Mouse (Mus musculus): ENCODE measurements at regions not wholly inside any gene's neighbourhood (a gene's known extent, or its start where the extent isn't known, plus 50 kb on each side); places are given as distances from the start of the nearest gene placed in this dataset.

DNA sequence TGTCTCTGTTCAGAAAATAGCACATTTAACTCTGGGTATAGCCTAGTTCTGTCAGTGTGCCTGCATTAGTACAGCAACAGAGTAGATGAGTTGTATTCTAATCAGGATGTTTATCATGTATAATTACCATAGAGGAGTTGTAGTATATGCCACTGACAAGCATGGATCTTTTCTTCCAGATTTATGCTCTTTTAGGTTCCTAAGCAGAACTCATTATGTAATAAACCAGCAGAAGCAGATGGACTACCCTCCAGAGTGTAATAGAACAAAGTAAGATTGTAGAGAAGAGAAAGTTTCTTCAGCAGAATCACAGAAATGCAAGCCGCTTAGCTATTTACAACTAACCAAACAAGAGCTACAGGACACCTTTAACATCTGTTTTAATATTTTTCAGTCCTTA, 517.2 kb upstream of the Epha5 start:
- no peak for DNase-seq

DNA sequence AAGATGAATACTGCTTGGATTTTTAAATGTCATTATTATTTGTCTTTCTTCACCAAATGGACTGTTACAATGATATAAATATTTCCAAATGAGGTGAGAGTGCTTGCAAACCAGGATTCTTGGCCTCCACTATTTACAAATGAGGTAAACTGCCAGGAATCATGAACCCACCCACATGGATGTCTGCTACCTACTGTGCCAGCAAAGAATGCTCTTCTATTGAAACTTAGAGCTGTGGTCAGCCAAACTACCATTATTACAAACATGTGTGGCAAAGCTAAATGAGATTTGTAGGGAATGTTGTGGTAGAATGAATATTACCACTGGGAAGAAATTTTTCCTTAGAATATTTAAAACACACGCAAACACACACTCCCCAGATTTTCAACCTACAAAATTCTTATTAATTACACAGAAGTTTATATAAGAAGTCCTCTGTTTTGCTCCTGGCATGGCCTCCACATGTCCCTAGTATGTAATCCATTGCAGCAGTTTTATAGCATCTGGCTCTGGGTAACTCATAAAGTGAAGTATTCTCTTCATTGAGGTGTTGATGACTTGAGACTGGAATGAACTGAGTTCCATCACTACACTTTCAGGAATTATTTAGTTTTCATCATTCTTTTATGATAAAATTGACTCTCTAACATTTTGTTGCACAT, 500.6 kb upstream of the Epha5 start:
- DNase-seq: no peak

DNA sequence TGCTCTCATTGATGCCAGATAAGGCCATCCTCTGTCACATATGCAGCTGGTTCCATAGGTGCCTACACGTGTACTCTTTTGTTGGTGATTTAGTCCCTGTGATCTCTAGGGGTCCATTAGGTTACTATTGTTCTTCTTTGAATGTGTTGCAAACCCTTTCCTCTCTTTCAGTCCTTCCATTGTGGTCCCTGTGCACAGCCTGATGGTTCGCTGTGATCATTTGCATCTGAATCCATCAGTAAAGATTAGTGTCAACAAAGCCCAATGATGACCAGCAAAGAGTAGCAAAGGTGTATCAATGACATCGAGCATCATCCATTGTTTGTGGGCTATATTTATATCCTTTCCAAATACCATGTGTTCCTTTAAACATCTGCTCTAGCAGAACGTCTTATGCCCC, 484.5 kb upstream of the Epha5 start:
- DNase-seq: no peak

DNA sequence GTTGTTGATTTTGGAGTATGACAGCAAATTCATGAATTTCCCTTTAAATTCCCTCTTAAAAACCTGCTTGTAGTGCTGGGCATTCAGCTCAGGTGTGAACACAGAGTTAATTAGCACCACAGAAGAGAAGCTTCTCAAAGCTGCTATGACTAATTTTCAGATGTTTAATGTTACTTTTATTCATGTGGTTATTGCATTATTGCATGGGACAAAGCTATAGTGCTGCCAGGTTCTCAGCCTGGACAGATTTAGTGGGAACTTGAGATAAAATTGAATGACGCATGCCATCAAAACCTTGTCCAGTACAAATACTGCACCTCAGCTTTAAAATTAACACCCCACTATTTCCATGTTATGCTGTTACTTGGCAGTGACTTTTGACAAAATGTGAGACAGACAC, 480.4 kb upstream of the Epha5 start:
- no peak for DNase-seq

DNA sequence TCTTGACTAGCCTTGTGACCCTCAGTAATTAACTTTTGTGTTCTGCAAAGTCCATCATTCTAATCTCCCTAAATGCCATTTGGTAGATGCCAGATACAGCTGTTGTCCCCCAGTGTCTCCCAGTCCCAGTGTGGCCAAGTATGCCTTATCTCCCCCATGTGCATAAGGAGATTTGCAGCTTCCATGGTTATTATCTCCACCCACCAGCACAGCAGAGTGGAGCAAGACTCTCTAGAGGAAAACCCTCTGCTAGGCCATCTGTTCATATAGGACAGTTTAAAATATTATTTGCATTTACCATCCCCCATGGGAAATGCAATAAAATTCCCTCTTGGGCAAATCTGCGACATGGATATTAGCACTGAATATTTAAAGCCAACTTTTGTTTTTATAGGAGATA, 436.4 kb upstream of the Epha5 start:
- DNase-seq: no peak

DNA sequence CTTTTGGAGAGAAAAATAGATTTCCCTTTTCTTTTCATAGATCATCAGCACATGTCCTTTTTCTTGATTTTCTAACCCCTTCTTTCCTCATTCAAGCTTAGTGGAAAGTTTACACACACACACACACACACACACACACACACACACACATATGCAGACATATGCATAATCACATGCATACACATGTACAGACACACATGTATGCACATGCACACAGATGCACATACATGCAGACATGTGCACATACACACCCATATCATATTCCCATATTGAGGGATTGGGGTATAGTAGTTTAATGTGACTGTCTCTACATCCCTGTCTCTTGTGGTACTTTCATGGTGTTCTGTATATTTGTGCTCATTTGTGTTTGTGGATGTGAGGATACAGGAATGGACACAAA, 432.0 kb upstream of the Epha5 start:
- DNase-seq: no peak

DNA sequence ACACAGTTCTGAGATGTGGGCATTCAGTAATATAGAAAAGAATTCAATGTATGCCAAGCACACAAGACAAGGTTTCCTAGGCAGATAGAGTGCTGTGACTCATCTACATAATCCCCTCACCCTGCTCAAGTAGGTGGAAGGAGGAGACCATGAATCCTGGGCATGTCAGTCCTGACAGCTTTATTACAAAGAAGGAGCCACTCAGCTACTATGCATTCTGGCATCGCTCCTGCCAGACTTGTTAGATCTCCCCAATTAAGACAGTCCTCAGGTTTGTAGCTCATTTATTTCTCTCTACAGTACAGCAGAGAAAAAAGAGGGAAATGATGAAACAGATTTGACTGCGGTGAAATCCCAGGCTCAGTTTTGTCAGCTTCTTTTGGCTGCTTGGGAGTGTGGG, 431.6 kb upstream of the Epha5 start:
- no peak for DNase-seq

DNA sequence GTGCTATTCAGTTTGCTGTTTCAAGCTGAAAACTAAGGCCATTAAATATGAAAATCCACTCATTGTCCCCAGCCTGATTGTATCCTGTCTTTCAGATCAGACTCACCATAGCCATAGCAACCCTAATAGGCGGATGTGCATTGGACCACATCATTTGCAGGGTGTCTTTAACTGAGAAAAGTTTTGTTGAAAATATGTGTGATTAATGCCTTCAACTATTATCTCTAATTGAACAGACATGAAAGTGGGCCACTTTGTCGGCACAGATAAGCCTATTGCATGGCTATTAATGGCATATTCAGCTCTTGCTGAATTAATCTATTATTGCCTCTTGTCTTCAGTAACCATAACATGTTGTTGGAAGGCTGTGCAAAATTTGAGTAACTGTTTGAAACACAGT, 394.3 kb upstream of the Epha5 start:
- DNase-seq: no peak

DNA sequence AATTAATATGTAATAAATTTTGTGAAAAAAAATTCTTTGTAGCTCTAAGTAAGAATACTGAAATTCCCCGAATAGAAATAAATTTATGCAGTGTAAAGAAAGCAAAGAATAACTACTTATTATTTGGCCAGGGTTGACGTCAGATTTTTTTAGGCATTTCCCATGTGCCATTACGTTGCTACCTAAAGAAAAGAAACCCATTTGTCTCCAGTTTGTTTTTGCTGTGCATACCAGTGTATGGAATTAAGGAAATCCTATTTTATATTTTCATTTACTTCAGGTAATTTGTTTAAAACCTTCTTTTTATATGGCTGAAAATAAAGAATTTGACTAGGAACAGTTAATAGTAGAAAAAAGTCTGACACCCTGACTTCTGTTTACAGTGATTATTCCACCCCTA, 393.7 kb upstream of the Epha5 start:
- DNase-seq: no peak

DNA sequence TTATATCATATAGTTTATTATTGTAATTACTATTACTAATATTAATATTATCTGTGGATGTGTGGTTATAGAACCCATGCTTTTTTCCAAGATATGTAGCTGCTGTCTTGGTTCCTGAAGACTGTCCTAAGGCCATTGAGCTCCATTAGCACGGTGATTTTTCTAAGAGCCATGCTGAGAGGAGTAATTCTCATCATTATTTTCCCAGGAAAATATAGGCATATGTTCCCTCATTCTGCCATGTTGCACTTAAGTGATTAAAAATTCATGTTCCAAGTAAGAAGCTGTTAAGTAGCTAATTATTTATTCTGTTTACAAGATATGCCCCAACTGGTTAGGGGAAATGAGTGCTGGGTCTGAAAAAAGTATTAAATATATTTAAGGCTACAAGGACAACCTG, 345.4 kb upstream of the Epha5 start:
- DNase-seq: no peak

DNA sequence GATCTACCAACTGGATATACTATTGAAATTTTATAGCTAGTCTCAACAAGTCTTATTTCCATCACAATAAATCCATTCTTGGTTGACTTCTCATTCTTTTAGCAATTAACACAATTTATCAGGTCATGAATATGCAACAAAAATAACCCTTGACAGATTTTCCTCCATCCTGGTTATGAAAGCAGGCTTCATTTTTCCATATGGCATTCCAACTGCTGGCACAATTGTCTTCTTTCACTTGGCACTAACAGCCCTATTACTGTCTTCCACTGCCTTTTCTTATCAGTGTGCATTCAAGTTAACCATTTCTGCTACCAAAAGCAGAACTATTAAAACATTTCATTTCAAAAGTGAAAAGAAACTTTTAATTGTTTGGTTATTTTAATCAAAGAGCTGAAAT, 334.9 kb upstream of the Epha5 start:
- no peak for DNase-seq

DNA sequence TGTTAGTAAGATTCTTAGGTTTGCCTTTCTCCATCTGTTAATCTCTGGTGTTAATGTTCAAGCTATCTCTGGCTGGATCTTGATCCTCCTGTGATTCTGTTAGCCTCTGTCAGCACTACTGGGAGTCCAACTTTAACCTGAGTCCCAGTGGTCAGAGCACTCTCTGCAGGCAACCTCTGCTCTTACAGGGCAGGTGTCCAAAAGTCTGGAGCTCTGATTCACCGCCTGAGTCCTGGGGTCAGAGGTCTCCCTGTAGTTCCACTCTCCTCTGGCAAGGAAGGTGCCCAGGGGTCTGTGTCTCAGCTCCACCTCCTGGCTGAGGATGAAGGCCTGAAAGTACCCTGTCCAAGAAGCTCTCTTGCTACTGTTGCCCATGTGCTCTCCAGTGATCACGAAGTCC, 288.3 kb upstream of the Epha5 start:
- DNase-seq: peak; percentile 6

DNA sequence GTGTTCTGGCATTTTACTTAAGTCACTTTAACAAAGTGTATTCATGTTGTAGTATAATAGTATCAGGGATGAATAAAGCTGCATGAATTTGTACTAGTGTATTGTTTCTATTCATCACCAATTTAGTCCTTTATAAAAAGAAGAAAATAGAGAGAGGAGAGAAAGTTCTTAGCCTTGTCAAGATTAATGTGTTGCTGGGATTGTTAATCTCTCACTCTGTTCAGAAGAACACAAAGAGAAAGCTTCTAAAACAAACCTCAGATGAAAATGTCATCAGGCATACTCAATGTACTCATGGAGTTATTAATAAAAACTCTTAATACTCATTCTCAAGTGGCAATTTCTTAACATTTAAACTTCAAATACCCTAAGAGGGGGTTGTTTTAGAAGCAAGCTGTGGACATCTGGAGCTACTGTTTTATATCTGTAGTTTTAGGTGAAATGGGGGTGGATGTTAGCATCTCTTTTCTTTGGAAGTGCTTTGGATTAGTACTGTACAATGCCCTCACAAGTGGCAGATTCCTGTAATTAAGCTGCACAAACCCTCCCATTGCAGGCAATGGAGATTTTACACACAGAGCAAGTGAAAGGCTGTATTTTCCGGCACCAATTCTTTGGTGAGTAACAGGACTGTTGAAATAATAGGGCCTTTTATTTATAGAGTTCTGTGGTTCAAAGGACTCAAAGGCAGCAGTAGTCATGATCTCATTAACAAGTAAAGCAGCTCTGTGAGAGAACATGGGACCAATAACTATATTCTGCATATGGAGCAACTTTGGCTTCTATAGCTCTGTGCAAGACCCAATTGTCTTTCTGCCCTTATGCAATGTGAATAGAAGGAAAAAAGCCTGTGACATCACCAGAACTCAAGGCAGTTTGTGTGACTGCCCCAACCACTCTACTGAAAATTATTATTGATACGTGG, 273.4 kb upstream of the Epha5 start:
- DNase-seq: no peak

DNA sequence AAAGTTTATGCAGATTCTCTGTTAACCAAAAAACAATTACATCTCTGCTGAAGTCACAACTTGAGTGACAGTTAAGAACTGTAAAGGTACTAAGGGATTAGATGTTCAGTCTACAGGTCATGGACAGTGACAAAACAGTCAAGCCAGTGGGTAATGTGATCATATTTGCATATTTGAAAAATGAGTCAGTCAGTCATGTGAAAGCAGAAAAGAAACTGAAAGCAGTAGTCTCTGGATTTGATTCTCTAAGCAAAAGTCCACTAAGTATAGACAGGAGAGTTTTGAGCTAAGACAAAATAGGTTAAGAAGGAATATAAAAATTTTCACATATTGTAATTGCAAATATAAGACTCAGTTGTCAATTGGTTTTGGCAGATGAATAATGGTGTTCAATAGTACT, 270.4 kb upstream of the Epha5 start:
- DNase-seq: no peak

DNA sequence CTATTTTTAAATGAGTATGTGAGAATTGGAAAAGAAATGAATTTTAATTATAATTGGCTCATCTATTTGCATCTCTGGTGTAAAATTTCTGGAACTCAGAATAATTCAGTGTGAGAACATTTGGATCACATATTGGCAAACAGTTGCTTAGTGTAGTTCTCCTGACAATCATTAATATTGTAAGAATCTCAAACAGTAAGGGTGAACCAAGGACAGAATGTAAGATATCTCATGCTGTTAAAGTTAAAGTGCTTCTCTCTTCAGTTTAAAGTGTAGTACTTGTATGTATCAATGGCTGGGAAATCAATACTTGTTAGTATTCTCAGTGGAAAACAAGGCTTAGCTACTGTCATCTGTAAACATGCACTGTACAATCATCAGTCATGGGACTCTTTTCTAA, 238.0 kb upstream of the Epha5 start:
- DNase-seq: no peak

DNA sequence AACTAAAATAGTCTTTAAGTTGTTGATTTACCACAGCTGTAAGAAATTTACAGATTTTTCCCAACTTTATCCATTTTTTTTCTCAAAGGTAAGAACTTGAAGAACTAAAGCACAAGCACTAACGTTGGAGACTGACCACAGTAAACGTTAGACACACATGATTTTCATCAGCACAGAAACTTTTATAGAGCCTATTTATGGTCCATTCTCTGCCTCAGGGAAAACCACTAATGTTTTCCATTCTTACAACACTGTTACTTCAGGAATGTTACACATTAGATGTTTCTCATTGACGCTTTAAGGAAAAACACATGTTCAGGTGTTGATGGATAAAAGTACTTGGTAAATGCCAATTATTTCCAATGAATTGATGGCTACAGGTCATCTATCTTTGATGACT, 218.3 kb upstream of the Epha5 start:
- DNase-seq: no peak

DNA sequence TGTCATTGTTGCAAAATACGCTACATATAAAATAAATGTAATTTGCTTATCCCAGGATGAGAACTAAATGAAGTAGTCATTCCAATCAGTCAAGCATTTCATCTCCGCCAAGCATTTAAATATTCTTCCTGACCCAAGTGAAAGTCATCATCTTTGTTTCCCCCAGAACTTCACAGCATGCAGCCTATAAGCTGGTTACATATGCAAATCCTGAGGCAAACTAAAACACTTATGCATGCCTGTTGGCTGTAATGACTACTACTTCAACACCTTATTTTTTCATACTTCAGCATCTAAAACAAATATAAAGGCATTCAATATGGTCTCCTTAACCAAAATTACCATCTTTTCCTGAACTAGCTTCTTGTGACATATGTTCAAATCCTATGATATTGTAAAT, 215.7 kb upstream of the Epha5 start:
- no peak for DNase-seq

DNA sequence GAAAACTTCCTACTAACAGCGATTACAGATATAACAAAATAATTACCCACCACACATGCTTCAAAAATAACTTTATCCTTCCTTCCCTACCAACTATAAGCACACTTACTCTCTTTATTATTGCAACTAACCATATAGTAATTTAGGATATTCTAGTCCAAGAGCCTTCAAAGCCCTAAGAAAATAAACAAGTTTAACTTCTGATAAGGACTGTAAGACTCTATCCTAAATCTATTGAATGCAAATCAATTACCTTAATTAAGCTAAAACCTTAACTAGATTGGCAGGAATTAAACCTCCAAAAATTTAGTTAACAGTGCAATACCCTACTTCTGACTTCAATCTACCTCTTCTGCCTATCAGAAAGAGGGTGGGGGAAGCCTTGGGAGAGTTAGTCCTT, 201.0 kb upstream of the Epha5 start:
- no peak for DNase-seq

DNA sequence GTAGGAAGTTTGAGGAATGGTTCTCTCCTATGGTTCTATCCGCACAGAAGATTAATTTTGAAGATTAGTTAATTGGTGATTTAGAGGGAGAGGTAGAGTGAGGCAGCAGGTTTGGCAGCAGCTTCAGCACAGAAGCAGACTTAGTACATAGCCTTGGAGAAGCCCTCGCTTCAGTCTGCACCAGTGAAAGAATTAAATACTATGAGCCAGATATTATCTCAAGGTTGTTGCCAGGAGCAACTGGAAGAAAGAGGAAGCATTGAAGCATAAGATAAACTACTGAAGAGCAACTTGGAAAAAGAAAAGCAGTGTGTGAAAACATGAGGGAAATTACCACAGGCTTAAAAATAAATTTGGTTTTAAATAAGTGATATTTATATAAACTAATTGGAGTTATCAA, 191.5 kb upstream of the Epha5 start:
- no peak for DNase-seq

DNA sequence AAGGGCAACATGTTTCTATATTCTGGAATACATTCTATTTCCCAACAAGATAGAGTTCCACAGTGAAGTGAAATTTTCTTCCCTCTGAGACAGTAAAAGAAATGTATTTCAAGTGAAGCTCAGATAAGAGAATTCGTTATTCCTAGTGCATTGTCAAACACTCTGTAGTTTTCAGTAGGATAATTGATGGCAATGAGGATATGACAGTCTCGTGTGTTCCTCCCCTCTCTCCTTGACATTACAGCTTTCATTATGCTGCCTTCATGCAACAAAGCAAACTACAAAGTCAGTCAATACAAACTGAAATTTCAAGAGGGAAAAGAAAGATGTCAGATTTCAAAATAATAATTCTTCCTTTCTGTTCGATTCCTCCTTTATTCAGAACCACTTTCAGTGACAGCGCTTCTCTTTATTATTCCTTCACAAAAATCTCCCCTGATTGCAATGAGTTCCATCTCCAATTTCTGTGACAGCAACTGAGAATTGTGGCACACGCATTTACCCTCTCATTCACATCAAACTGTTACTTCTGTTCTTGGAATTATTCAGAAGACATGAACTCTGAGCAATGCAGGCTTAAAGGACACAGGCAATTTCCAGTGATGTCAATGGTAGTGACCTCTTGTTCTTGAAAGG, 148.2 kb upstream of the Epha5 start:
- no peak for DNase-seq

DNA sequence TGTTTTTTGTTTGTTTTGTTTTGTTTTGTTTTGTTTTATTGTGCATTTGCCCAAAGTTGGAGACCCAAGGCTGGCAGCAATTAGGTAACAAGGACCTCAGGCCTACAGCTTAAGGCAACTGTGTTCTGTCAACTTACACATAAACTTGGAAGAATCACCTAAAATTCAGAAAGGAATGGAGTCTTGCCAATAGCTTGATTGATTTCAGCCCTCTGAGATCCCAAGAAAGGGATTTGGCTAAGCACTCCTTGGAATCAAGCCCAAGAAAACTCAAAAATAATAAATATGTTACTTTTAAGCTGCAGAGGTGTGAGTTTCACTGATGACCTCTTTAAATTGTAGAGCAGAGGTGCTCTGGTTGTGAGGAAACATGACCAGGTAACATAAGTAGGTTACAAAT, 102.7 kb upstream of the Epha5 start:
- no peak for DNase-seq

DNA sequence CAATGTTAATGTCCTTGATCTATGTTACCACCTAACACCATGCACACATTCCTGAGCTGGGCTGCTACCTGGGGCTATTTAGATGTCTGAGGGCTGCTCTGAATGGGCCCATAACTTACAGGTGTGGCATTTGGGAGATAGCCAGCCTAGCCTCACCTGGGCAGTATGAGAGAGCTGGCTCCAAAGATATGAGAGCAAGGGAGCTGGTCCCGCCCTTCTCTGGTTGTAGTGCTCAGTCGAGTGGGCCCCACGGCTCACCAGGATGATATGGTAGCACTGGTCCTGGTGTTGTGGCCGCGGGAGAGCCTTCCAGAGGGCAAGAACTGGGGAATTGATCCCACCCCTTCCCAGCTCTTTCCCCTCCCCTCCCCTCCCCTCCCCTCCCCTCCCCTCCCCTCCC, 93.0 kb upstream of the Epha5 start:
- no peak for DNase-seq

DNA sequence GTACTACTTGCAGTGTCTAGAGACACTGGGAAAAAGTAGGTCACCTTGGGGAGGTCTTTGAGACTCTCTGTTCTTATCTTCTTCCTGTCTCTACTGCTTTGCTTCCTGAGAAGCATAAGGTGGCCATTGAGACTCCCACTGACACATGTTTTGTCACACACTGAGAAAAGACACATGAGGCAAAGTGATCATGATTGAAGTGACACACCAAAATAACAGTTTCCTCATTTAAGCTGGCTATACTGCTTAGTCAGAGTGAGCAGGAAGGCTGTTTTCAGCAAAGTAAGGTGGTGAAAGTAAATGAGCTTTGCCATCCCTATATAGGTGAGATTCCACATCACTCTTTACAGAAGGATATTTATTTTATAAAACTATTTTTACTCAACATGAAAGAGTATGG, 63.8 kb upstream of the Epha5 start:
- DNase-seq: no peak
